Mouse (Mus musculus): ENCODE measurements around the gene Lrrn4. TPM values are rescaled to one million over a fixed set of nuclear protein-coding genes. Genes with fewer than 3 reads are reported as not detected.

The Lrrn4 gene
- polyA plus RNA-seq, 1 experiment: not detected

- 88% methylated on average over 2 of the region's 2 CpGs for WGBS
Observed at GRCm38 (mm10) chr2:132863325-132863724, 17.4 kb downstream of the Lrrn4 start.

GRCm38 (mm10) chr2:132861456-132861855 is 19.2 kb downstream of the Lrrn4 start:
- H3K27ac ChIP-seq (ENCODE audit: control insufficient read depth, insufficient read depth, low read depth, low read length, poor library complexity): no peak overlapping the region
- H3K4me3 ChIP-seq (replicated peaks; ENCODE audit: control insufficient read depth, low read depth, low read length): no peak overlapping the region
- TF ChIP-seq POLR2A (IDR thresholded peaks at IDR 0.05; ENCODE audit: borderline replicate concordance, control insufficient read depth, low read depth, low read length) (no peak), CTCF (IDR thresholded peaks at IDR 0.05; ENCODE audit: control insufficient read depth, insufficient read depth, low read length) (no peak)
- H3K4me1 ChIP-seq (ENCODE audit: control insufficient read depth, insufficient read depth, low read length): no peaks in the 10 kb centered on the region
- 80% methylated on average over 2 of the region's 2 CpGs for WGBS

More at GRCm38 (mm10) chr2:132863325-132863724, 17.4 kb downstream of the Lrrn4 start:
- H3K4me1 ChIP-seq (ENCODE audit: control insufficient read depth, insufficient read depth, low read length): no peaks in the 10 kb centered on the region; the same call in 1 of the 2 replicates
- no peak overlapping the region for H3K4me3 ChIP-seq (replicated peaks; ENCODE audit: control insufficient read depth, low read depth, low read length)
- H3K27ac ChIP-seq (ENCODE audit: control insufficient read depth, insufficient read depth, low read depth, low read length, poor library complexity): no peak overlapping the region
- TF ChIP-seq CTCF (IDR thresholded peaks at IDR 0.05; ENCODE audit: control insufficient read depth, insufficient read depth, low read length) (no peak), POLR2A (IDR thresholded peaks at IDR 0.05; ENCODE audit: borderline replicate concordance, control insufficient read depth, low read depth, low read length) (no peak)

GRCm38 (mm10) chr2:132860435-132860834 is 20.3 kb downstream of the Lrrn4 start:
- H3K4me3 ChIP-seq (replicated peaks; ENCODE audit: control insufficient read depth, low read depth, low read length): no peak overlapping the region
- H3K4me1 ChIP-seq (ENCODE audit: control insufficient read depth, insufficient read depth, low read length): no peaks in the 10 kb centered on the region
- TF ChIP-seq CTCF (IDR thresholded peaks at IDR 0.05; ENCODE audit: control insufficient read depth, insufficient read depth, low read length): no peak
- TF ChIP-seq POLR2A (IDR thresholded peaks at IDR 0.05; ENCODE audit: borderline replicate concordance, control insufficient read depth, low read depth, low read length): no peak
- no peak overlapping the region for H3K27ac ChIP-seq (ENCODE audit: control insufficient read depth, insufficient read depth, low read depth, low read length, poor library complexity)

GRCm38 (mm10) chr2:132856333-132856732 is 24.4 kb downstream of the Lrrn4 start:
- TF ChIP-seq POLR2A (IDR thresholded peaks at IDR 0.05; ENCODE audit: borderline replicate concordance, control insufficient read depth, low read depth, low read length) (no peak), CTCF (IDR thresholded peaks at IDR 0.05; ENCODE audit: control insufficient read depth, insufficient read depth, low read length) (no peak)
- H3K4me3 ChIP-seq (replicated peaks; ENCODE audit: control insufficient read depth, low read depth, low read length): no peak overlapping the region
- no peaks in the 10 kb centered on the region; the same call in 1 of the 2 replicates for H3K4me1 ChIP-seq (ENCODE audit: control insufficient read depth, insufficient read depth, low read length)
- no peak overlapping the region for H3K27ac ChIP-seq (ENCODE audit: control insufficient read depth, insufficient read depth, low read depth, low read length, poor library complexity)
- 72% methylated on average over 5 of the region's 5 CpGs for WGBS

DNA sequence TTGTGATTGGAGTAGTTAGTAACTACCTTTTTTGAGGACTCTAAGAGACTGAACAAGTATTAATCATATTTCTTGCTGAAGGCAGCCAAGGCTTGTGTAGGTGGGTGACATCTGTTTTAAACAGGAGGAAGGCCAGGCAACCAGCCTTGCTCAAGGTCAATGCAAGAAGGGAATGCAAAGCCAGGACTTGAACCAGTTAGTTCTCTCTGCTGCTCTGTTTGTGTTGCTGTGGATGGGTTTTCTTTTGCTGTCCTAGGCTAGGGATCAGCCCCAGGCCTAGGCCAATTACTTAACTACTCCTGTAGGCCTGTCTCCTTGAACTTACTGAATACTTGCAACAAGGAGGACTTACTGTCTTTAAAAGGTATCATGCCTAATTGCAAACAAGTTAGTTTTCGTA is 27.6 kb downstream of the Lrrn4 start:
- TF ChIP-seq POLR2A (IDR thresholded peaks at IDR 0.05; ENCODE audit: borderline replicate concordance, control insufficient read depth, low read depth, low read length) (no peak), CTCF (IDR thresholded peaks at IDR 0.05; ENCODE audit: control insufficient read depth, insufficient read depth, low read length) (no peak)
- no peak overlapping the region for H3K4me3 ChIP-seq (replicated peaks; ENCODE audit: control insufficient read depth, low read depth, low read length)
- no peak overlapping the region for H3K27ac ChIP-seq (ENCODE audit: control insufficient read depth, insufficient read depth, low read depth, low read length, poor library complexity)
- H3K4me1 ChIP-seq (ENCODE audit: control insufficient read depth, insufficient read depth, low read length): no peaks in the 10 kb centered on the region; the same call in 1 of the 2 replicates
- 88% methylated on average over 1 of the region's 1 CpGs for WGBS

- 89% methylated on average over 6 of the region's 6 CpGs for WGBS
- TF ChIP-seq POLR2A (IDR thresholded peaks at IDR 0.05; ENCODE audit: borderline replicate concordance, control insufficient read depth, low read depth, low read length) (no peak), CTCF (IDR thresholded peaks at IDR 0.05; ENCODE audit: control insufficient read depth, insufficient read depth, low read length) (no peak)
Observed at GRCm38 (mm10) chr2:132849141-132849540, 31.6 kb downstream of the Lrrn4 start.

GRCm38 (mm10) chr2:132848361-132848760 is 32.3 kb downstream of the Lrrn4 start:
- H3K4me1 ChIP-seq (ENCODE audit: control insufficient read depth, insufficient read depth, low read length): peaks cover 3% of the 10 kb centered on the region
- 84% methylated on average over 4 of the region's 4 CpGs for WGBS
- no peak overlapping the region for H3K4me3 ChIP-seq (replicated peaks; ENCODE audit: control insufficient read depth, low read depth, low read length)
- TF ChIP-seq CTCF (IDR thresholded peaks at IDR 0.05; ENCODE audit: control insufficient read depth, insufficient read depth, low read length) (no peak), POLR2A (IDR thresholded peaks at IDR 0.05; ENCODE audit: borderline replicate concordance, control insufficient read depth, low read depth, low read length) (no peak)
- no peak overlapping the region for H3K27ac ChIP-seq (ENCODE audit: control insufficient read depth, insufficient read depth, low read depth, low read length, poor library complexity)

More at GRCm38 (mm10) chr2:132849141-132849540, 31.6 kb downstream of the Lrrn4 start:
- H3K4me1 ChIP-seq (ENCODE audit: control insufficient read depth, insufficient read depth, low read length): peaks cover 3% of the 10 kb centered on the region
- no peak overlapping the region for H3K4me3 ChIP-seq (replicated peaks; ENCODE audit: control insufficient read depth, low read depth, low read length)
- no peak overlapping the region for H3K27ac ChIP-seq (ENCODE audit: control insufficient read depth, insufficient read depth, low read depth, low read length, poor library complexity)

DNA sequence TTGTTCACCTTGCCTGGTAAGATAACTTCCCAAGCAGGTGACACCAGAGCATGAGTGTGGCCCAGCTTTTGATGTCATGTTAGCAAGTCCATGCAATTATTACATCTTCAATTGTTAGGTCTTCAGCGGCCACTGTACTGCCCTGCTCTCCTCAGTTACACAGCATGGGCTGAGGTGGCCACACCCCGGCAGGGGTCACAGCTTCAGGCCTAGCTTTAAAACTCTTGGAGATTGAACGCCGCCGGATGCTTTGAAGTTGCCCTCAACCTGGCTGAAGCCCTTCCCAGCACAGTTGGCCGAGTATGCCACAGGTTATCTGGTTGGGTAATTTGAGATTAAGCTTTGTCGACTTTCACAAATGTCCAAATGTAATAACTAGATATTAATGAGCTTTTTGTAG is 33.1 kb downstream of the Lrrn4 start:
- H3K27ac ChIP-seq (ENCODE audit: control insufficient read depth, insufficient read depth, low read depth, low read length, poor library complexity): no peak overlapping the region
- H3K4me1 ChIP-seq (ENCODE audit: control insufficient read depth, insufficient read depth, low read length): peaks cover 3% of the 10 kb centered on the region
- no peak for TF ChIP-seq CTCF (IDR thresholded peaks at IDR 0.05; ENCODE audit: control insufficient read depth, insufficient read depth, low read length)
- no peak for TF ChIP-seq POLR2A (IDR thresholded peaks at IDR 0.05; ENCODE audit: borderline replicate concordance, control insufficient read depth, low read depth, low read length)
- 52% methylated on average over 7 of the region's 7 CpGs for WGBS
- peak overlapping the region; percentile 83 for H3K4me3 ChIP-seq (replicated peaks; ENCODE audit: control insufficient read depth, low read depth, low read length)
